Mouse (Mus musculus): ENCODE measurements at regions not wholly inside any gene's neighbourhood (a gene's known extent, or its start where the extent isn't known, plus 50 kb on each side); places are given as distances from the start of the nearest gene placed in this dataset.

GRCm38 (mm10) chr3:100401080-100401479 is 88.0 kb downstream of the Tent5c start:
- DNase-seq (ENCODE audit: low spot score in 2 of 2): no peak

- no peak for DNase-seq (ENCODE audit: low spot score in 2 of 2)
These were observed 91.6 kb downstream of the Tent5c start for GRCm38 (mm10) chr3:100397491-100397890.

- DNase-seq (ENCODE audit: low spot score in 2 of 2): peak in 1 of 2 experiments; percentile 66
These were observed 94.1 kb downstream of the Tent5c start for GRCm38 (mm10) chr3:100394911-100395604.

GRCm38 (mm10) chr3:100393956-100394355 is 95.2 kb downstream of the Tent5c start:
- no peak for DNase-seq (ENCODE audit: low spot score in 2 of 2)

GRCm38 (mm10) chr3:100382181-100382580 is 106.9 kb downstream of the Tent5c start:
- DNase-seq (ENCODE audit: low spot score in 2 of 2): no peak

GRCm38 (mm10) chr3:100381363-100381762 is 107.8 kb downstream of the Tent5c start:
- DNase-seq (ENCODE audit: low spot score in 2 of 2): no peak

GRCm38 (mm10) chr3:100376162-100376561 is 113.0 kb downstream of the Tent5c start:
- no peak for DNase-seq (ENCODE audit: low spot score in 2 of 2)

- no peak for DNase-seq (ENCODE audit: low spot score in 2 of 2)
These were observed 122.0 kb downstream of the Tent5c start for GRCm38 (mm10) chr3:100366884-100367840.

GRCm38 (mm10) chr3:100366447-100366846 is 122.7 kb downstream of the Tent5c start:
- DNase-seq (ENCODE audit: low spot score in 2 of 2): no peak

GRCm38 (mm10) chr3:100365354-100365945 is 123.7 kb downstream of the Tent5c start:
- no peak for DNase-seq (ENCODE audit: low spot score in 2 of 2)

- DNase-seq (ENCODE audit: low spot score in 2 of 2): no peak
These were observed 124.4 kb downstream of the Tent5c start for GRCm38 (mm10) chr3:100364706-100365105.

GRCm38 (mm10) chr3:100362983-100363382 is 126.1 kb downstream of the Tent5c start:
- DNase-seq (ENCODE audit: low spot score in 2 of 2): no peak

- DNase-seq (ENCODE audit: low spot score in 2 of 2): no peak
These were observed 129.1 kb downstream of the Tent5c start for GRCm38 (mm10) chr3:100360019-100360418.

GRCm38 (mm10) chr3:100359036-100359435 is 130.1 kb downstream of the Tent5c start:
- DNase-seq (ENCODE audit: low spot score in 2 of 2): peak in 1 of 2 experiments; percentile 22

- no peak for DNase-seq (ENCODE audit: low spot score in 2 of 2)
These were observed 155.6 kb downstream of the Tent5c start for GRCm38 (mm10) chr3:100333478-100333877.

- no peak for DNase-seq (ENCODE audit: low spot score in 2 of 2)
These were observed 156.2 kb upstream of the Wdr3 start for GRCm38 (mm10) chr3:100318357-100318756.

- no peak for DNase-seq (ENCODE audit: low spot score in 2 of 2)
These were observed 125.6 kb upstream of the Wdr3 start for GRCm38 (mm10) chr3:100287818-100288217.

GRCm38 (mm10) chr3:100266976-100267375 is 104.8 kb upstream of the Wdr3 start:
- DNase-seq (ENCODE audit: low spot score in 2 of 2): no peak

- no peak for DNase-seq (ENCODE audit: low spot score in 2 of 2)
These were observed 102.8 kb upstream of the Wdr3 start for GRCm38 (mm10) chr3:100264991-100265390.

Data from gastrocnemius, postnatal 4 days (tissue).